Mouse (Mus musculus) cerebellum, adult 11-12 months (tissue): ENCODE measurements around the gene H2-Ke6.
"Not testable (repeated sequence)": the region's sequence is repeated elsewhere in the genome, so short reads cannot be mapped to it uniquely, and the experiment has no call there.

Source experiments
- DNase-seq: peaks from one replicate; pipeline ENCODE4 v3.0.0; 2022

H2-Ke6 gene

GRCm38 (mm10) chr17:34029150-34029889 is 1.5 kb upstream of the H2-Ke6 start:
- DNase-seq, result peak; percentile 49

DNA sequence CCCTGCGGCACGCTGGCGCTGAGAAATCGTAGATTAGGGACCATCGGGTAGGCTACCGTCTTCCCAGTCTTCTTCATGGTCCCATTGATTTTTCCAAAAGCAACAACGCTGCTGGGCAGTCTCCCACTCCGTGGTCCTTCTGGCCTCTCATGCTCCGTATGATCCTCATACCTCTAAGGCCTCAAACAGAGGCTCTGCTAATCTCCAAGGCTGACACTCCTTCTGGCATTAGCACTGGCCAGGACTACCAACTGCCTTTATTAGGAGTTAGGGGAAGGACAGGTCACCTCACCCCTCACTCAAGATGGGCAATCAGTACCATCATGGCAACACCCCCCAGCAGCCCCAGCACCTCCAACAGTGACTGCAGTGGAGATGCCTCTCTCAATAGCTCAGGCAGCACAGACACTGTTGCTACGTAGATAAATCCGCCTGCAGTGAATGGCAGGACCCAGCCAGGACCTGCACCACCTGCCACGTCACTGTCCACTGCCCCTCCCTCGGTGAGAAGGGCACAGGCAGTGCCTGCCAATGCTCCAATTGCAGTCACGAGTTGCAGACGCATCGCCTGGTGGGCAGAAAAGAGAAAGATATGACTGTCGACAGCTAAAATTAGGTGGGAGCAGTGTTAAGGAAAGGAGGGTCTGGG is 765 bp upstream of the H2-Ke6 start:
- peak; percentile 61 for DNase-seq

DNA sequence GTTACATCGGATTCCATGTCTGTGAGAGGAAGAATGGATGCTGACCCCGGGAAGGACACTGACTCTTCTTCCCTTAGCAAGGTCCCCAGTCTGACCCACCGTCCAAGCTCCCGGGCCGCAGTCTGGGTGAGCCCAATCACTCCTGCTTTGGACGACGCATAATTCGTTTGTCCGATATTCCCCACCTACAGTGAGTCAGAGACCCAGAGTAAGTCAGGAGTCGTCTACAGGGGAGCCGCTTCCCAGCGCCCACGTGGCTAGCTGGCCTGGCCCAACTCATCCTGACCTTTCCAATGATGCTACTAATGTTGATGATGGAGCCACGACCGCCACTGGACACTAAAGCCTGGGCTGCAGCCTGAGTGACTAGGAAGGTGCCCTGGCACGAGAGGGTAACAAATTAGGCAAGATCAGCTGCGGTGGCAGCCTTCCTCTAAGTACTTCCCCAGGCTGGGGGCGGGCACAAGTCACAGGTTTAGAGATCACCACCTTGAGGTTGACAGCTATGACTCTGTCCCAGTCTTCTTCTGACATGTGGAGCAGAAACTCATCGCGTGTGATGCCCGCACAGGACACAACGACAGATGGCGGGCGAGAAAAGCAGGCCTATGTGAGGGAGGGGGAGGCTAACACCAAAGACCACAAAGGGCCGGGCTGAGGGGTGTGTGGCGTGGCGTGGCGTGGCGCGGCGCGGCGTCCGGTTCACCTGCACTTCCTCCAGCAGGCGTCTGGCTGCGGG is 774 bp downstream of the H2-Ke6 start:
- DNase-seq, result peak; percentile 67

DNA sequence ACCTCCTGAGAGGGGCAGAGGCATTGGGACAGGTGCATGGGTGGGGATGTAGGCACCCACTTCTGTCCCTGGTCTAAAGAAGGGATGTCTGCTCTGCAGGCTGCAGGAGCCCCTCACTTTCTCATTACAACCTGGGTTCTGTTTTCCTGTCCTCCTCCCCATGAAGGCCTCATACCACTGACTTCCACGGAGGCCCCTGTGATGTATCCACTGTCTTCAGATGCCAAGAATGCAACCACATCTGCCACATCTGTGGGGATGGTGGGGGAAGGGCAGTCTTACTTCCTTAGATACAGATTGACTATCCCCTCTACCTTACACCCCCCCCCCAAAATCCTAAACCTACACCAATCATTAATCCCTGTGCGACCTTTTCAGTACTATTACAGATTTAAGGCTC is 1.6 kb downstream of the H2-Ke6 start:
- peak; percentile 62 for DNase-seq

DNA sequence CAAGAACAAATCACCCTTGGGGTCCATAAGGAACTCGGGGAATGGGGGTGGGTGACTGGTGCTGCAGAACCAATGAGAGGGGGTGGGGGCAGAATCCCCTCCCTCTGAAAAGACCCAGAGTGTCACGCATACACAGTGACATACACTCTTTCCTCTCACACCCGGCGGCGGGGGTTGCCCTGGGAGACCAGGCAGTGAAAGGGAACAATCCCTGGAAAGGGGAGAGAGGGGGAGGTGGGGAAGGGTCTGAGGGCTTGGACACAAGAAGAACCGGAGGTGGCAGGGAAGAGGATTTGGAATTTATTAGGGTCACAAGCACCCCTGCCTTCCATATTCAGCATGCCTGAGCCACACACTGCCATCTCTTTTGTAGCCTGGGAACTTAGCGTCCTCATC is 2.1 kb downstream of the H2-Ke6 start:
- DNase-seq, result peak; percentile 70

GRCm38 (mm10) chr17:34024861-34025755 is 2.8 kb downstream of the H2-Ke6 start:
- DNase-seq, result peak; percentile 56

DNA sequence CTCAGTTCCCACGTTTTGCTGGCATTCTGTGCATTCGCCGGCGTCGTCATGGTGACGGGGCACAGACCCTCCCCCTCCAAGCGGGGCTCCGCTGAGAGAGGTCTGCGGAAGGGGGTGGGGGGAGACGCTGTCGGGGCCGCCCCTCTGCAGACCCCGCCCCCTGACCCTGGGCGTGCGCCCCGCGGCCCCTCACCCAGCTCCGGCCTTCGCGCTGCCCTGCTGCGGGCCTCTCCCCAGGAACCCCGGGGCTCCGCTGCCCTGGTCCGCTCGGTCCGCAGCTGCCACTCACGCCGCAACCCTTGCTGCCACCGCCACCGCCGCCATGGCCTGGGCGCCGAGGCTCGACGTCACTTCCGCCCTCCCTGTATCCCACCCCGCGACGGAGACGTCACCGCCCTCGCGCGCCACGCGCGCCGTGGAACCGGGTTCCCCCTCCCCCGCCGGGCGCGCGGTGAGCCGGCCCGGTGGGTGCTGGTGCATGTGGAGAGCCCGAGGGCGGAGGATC is 3.5 kb downstream of the H2-Ke6 start, which contains the start of gene Ring1:
Ring1 (minus strand) TSS at position 364 of the 505 bp plus-strand sequence.
- DNase-seq, result peak; percentile 89

DNA sequence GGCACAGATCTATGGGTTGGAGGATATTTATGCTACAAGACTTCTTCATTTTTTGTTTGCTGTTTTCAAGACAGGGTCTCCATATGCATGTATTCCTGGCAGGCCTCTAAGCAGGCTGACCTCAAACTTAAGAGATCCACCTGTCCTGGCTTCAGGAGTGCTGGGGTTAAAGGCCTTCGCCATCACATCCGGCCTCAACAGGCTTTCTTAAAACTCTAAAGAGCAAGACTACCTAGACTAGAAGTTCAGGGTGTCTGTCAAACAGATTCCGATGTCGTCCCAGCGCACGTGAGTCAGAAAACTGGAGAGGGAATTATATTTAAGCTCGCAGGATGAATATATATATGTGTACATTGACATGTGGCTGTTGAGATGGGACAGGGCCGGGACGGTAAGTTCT is 4.2 kb downstream of the H2-Ke6 start:
- DNase-seq, result no peak

- DNase-seq, result peak; percentile 45
Measured at GRCm38 (mm10) chr17:34022987-34023386, 4.9 kb downstream of the H2-Ke6 start.

DNA sequence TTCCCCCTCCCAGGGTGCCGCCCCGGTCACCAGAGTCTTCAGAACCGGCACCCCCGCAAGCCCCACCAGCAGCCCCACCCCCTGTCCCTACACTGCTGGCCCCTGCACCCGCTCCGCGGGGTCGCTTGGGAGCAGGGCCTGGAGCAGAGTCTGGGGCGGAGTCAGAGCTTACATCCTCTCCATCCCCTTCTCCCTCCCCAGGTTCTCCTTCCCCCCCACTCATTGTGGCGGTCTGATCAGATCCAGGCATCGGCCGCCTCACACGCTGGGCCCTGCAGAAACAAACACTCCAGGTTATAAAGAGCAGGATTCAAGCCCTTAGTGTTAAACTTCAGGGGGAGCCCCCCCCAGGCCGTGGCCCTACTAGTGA is 5.5 kb downstream of the H2-Ke6 start:
- DNase-seq, result peak; percentile 38

DNA sequence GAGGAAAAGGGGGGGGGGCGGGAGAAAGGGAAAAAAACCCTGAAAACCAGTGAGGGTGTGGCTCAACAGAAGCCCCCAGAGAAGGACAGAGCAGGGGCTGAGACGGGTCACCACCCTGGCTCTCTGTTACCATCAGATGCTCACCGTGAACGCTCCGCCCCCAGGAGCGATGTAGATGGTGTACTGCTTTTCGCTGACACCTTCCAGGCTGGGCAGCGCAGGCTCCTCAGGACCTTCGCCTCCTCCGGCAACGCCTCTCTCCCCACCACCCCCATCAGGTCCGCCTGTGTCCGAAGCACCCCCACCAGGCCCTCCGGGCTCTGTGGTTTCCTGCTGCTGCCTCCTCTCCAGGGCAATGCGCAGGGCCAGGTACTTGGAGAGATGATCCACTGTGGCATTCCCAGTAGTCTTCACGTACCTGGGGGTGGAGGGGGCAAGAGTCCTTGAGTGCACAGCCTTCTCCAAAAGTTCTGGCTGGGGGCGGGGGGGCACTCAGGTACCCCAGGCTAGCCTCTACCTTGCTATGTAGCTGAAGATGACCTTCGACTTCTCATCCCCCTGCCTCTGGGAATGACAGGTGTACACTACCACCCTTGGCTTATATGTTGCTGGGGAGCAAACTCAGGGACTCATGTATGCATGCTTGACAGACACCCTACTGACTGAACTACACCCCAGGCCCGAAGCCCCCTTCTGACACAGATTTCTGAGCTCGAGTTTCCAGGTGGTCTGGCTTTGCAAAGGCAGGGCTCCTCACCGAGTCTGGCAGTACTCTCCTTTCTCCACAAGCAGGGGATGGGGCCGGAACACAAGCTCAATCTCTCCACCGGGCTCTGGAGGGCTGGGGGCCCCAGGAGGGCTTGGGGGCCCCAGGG is 6.1 kb downstream of the H2-Ke6 start:
- peak; percentile 35 for DNase-seq

GRCm38 (mm10) chr17:34013436-34013835 is 14.4 kb downstream of the H2-Ke6 start:
- DNase-seq, result no peak

DNA sequence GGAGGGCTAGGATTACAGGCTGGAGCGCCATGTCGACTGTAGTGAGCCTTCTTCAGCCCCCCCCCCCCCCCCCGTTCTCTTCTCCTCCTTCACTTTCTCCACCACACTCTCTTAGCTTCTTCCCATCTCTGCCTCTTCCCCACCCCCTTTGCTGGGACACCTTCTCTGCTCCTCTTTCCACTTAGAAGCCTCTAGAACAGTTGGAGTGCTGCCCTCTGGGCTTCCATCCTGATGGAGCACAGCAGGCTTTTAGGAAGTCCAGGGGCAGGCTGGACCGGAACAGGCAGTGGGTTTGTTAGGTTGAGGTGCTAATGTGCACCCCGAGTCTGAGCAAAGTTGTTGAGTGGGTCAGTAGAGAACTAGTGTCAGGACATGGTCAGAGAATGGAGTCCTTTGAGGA is 17.7 kb downstream of the H2-Ke6 start:
- no peak for DNase-seq

GRCm38 (mm10) chr17:34006570-34006969 is 21.3 kb downstream of the H2-Ke6 start:
- no peak for DNase-seq

DNA sequence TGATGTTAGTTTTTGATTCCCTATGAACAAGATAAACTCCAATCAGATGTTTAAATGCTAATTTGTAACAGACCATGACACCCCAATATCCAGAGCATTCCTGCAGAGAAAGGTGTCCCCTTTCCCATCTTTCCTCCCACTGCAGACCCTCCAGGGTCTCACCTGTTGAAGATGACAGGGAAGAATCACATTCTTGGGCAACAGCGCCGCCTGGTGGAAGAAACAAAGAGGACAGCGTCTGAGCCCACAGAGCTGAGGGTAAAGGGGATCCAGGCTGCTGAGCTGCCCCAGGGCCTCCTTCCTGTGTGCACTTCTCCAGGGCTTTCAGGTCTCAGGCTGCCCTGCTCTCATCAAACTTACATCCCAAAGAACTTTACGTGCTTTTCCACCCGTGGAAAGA is 24.4 kb downstream of the H2-Ke6 start:
- DNase-seq, result no peak

DNA sequence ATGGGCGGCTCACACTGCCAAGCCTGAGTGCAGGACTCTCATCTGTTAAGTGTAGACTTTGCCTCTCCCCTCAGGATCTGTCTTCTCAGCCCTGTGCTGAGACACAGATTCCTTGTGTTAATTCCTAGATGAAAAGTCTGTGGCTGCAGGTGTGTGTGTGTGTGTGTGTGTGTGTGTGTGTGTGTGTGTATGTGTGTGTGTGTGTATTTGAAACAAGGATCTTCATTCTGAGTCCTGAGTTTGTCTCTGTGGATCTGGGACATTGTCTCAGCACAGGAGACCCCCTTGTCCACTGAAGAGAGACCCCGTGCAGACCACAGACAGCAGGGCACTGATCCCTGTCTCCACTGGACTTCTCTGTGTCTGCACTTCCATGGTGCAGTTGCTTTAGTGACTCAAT is 27.1 kb downstream of the H2-Ke6 start:
- DNase-seq, result not testable (repeated sequence)

GRCm38 (mm10) chr17:34000150-34000537 is 27.7 kb downstream of the H2-Ke6 start, which contains the start of gene H2-K1:
TSS of gene H2-K1 (minus strand) at chr17:34000347.
- DNase-seq, result peak; percentile 61

GRCm38 (mm10) chr17:33999341-34000149 is 28.3 kb downstream of the H2-Ke6 start:
- no peak for DNase-seq

GRCm38 (mm10) chr17:33998697-33999096 is 29.2 kb downstream of the H2-Ke6 start:
- not testable (repeated sequence) for DNase-seq

- DNase-seq, result not testable (repeated sequence)
Measured at GRCm38 (mm10) chr17:33997025-33997424, 30.8 kb downstream of the H2-Ke6 start.

- DNase-seq, result no peak
Measured at GRCm38 (mm10) chr17:33995651-33996050, 32.2 kb downstream of the H2-Ke6 start.
